11 mouse cellular contexts compared by ENCODE assay signal in genomic region chr13:59313725-59314330, GRCm38 (mm10).
"Had no signal": no experiment of that assay in that cellular context is flagged by ENCODE, and none has a peak within 500 bp of the region (broad histone marks: within the 10 kb centered on the region; RNA-seq: fewer than 3 reads in every experiment).

No protein-coding gene starts in this region.

- H3K27me3 ChIP-seq: midbrain, embryonic 12.5 days; neural tube, embryonic 13.5 days; neural tube, embryonic 15.5 days had no signal

- DNase-seq: right cerebral cortex, adult 18-20 months; right cerebral cortex, postnatal 25 days; spleen, adult 18-20 months; thymus, adult 18-20 months had no signal

- H3K4me2 ChIP-seq: lung, embryonic 14.5 days; midbrain, embryonic 12.5 days; neural tube, embryonic 13.5 days; neural tube, embryonic 15.5 days had no signal

- H3K36me3 ChIP-seq: midbrain, embryonic 10.5 days; midbrain, embryonic 12.5 days; neural tube, embryonic 13.5 days; neural tube, embryonic 15.5 days had no signal

- H3K9ac ChIP-seq: lung, embryonic 14.5 days; midbrain, embryonic 12.5 days; neural tube, embryonic 13.5 days; neural tube, embryonic 15.5 days had no signal

- H3K9me3 ChIP-seq: midbrain, embryonic 10.5 days; midbrain, embryonic 12.5 days; neural tube, embryonic 13.5 days; neural tube, embryonic 15.5 days had no signal

- H3K27ac ChIP-seq: midbrain, embryonic 10.5 days; midbrain, embryonic 12.5 days; neural tube, embryonic 13.5 days; neural tube, embryonic 15.5 days had no signal

- H3K4me1 ChIP-seq: midbrain, embryonic 10.5 days; midbrain, embryonic 12.5 days; neural tube, embryonic 15.5 days had no signal

- ATAC-seq: midbrain, embryonic 16.5 days had no signal

- H3K4me3 ChIP-seq: midbrain, embryonic 10.5 days; midbrain, embryonic 12.5 days; myocyte; neural tube, embryonic 13.5 days; neural tube, embryonic 15.5 days had no signal
